Mouse (Mus musculus): ENCODE data around the gene Cwc22. TPM values are rescaled to one million over a fixed set of nuclear protein-coding genes. Genes with fewer than 3 reads are reported as not detected.

The Cwc22 gene
- polyA plus RNA-seq, 2 experiments: 11.0 to 15.8 TPM

DNA sequence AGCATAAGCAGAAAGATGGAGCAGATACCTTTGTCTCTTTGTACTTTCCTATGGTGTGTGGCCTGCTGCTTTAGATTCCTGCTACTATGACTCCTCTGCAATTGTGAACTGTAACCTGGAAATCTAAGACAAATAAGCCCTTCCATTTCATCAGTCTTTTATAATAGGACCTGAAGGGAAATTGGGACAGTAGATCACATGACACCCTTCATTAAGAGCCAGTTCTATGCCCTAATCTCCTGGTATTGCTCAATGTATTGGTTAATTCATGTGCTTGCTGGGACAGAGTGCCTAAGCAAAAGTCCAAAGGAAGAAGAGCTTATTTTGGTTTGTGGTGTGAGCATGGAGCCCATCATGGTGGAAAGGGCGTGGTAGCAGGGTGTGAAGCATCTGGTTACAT lies 107.5 kb downstream of the Cwc22 start:
- H3K36me3 ChIP-seq (replicated peaks; ENCODE audit: control insufficient read depth, insufficient read depth, low read depth): no peaks in the 10 kb centered on the region
- no peak overlapping the region for H3K4me3 ChIP-seq (ENCODE audit: insufficient read depth in 1 of 2, low read depth in 2 of 2, low read length in 2 of 2)
- no peak for DNase-seq (ENCODE audit: low read depth in 3 of 3, low spot score in 3 of 3)
- TF ChIP-seq CTCF (IDR thresholded peaks at IDR 0.05; ENCODE audit: low read depth) (no peak), EP300 (IDR thresholded peaks at IDR 0.05; ENCODE audit: low read depth) (no peak)
- 35% methylated on average over 1 of the region's 1 CpGs for WGBS (ENCODE audit: insufficient replicate concordance)
- no peak overlapping the region for H3K9ac ChIP-seq (replicated peaks)
- no peaks in the 10 kb centered on the region for H3K4me1 ChIP-seq (replicated peaks; ENCODE audit: control insufficient read depth in 2 of 2, insufficient read depth in 2 of 2, low read length in 1 of 2)
- no peak for ATAC-seq (ENCODE audit: insufficient read depth)
- H3K27ac ChIP-seq: no peak overlapping the region
- H3K4me2 ChIP-seq (ENCODE audit: low read depth): no peak overlapping the region
- H3K9me3 ChIP-seq (ENCODE audit: control insufficient read depth, low read length): no peaks in the 10 kb centered on the region
- no peaks in the 10 kb centered on the region for H3K27me3 ChIP-seq (ENCODE audit: control insufficient read depth, insufficient read depth, low read length)

- no peak overlapping the region for H3K9ac ChIP-seq (replicated peaks)
- DNase-seq (ENCODE audit: low read depth in 3 of 3, low spot score in 3 of 3) (no peak), ATAC-seq (ENCODE audit: insufficient read depth) (no peak)
- H3K9me3 ChIP-seq (ENCODE audit: control insufficient read depth, low read length): no peaks in the 10 kb centered on the region
- no peaks in the 10 kb centered on the region for H3K4me1 ChIP-seq (replicated peaks; ENCODE audit: control insufficient read depth in 2 of 2, insufficient read depth in 2 of 2, low read length in 1 of 2)
- H3K27ac ChIP-seq: no peak overlapping the region
- TF ChIP-seq EP300 (IDR thresholded peaks at IDR 0.05; ENCODE audit: low read depth) (no peak), CTCF (IDR thresholded peaks at IDR 0.05; ENCODE audit: low read depth) (no peak)
- H3K4me3 ChIP-seq (ENCODE audit: insufficient read depth in 1 of 2, low read depth in 2 of 2, low read length in 2 of 2): no peak overlapping the region
- no peaks in the 10 kb centered on the region for H3K27me3 ChIP-seq (ENCODE audit: control insufficient read depth, insufficient read depth, low read length)
- WGBS (ENCODE audit: insufficient replicate concordance): 34% methylated on average over 3 of the region's 3 CpGs
- no peaks in the 10 kb centered on the region for H3K36me3 ChIP-seq (replicated peaks; ENCODE audit: control insufficient read depth, insufficient read depth, low read depth)
- H3K4me2 ChIP-seq (ENCODE audit: low read depth): no peak overlapping the region
These were observed 110.4 kb downstream of the Cwc22 start for GRCm38 (mm10) chr2:77835781-77836180.

Other genes starting within 250 kb of the Cwc22 start
- 2.2 and 2.8 TPM in 2 replicates for gene Zfp385b, start 126.7 kb downstream of the Cwc22 start, polyA plus RNA-seq (2012; rRNA removed)
- 2.8 and 3.8 TPM in 2 replicates for gene Zfp385b, start 126.7 kb downstream of the Cwc22 start, polyA plus RNA-seq (2014; fragmentation: Nextera tagmentation; extraction: Ambion mirVana)